Mouse (Mus musculus): Measurements from ENCODE around the gene Ccnb2. TPM values are rescaled to one million over a fixed set of nuclear protein-coding genes. Genes with fewer than 3 reads are reported as not detected.

The Ccnb2 gene
- polyA plus RNA-seq, 1 experiment from 2014 or later: 172 TPM

- ATAC-seq (ENCODE audit: low FRiP score, low read depth): no peak
- Histone ChIP-seq H3K27me3 (no peaks in the 10 kb centered on the region), H3K4me3 (no peak overlapping the region), H3K36me3 (peaks cover 10% of the 10 kb centered on the region; the same call in 1 of the 2 replicates), H3K27ac (replicated peaks) (no peak overlapping the region), H3K4me2 (replicated peaks) (no peak overlapping the region), H3K9ac (replicated peaks) (no peak overlapping the region), H3K9me3 (no peaks in the 10 kb centered on the region), H3K4me1 (no peaks in the 10 kb centered on the region)
- 94% methylated on average over 8 of the region's 8 CpGs for WGBS
Measured at GRCm38 (mm10) chr9:70401937-70402539, 19.3 kb downstream of the Ccnb2 start.

GRCm38 (mm10) chr9:70396083-70396482, 25.3 kb downstream of the Ccnb2 start:
- Histone ChIP-seq H3K36me3 (no peaks in the 10 kb centered on the region), H3K27me3 (no peaks in the 10 kb centered on the region), H3K4me3 (no peak overlapping the region), H3K9ac (replicated peaks) (no peak overlapping the region), H3K4me1 (no peaks in the 10 kb centered on the region), H3K9me3 (no peaks in the 10 kb centered on the region), H3K27ac (replicated peaks) (no peak overlapping the region), H3K4me2 (replicated peaks) (no peak overlapping the region)
- ATAC-seq (ENCODE audit: low FRiP score, low read depth): no peak
- 91% methylated on average over 2 of the region's 2 CpGs for WGBS

DNA sequence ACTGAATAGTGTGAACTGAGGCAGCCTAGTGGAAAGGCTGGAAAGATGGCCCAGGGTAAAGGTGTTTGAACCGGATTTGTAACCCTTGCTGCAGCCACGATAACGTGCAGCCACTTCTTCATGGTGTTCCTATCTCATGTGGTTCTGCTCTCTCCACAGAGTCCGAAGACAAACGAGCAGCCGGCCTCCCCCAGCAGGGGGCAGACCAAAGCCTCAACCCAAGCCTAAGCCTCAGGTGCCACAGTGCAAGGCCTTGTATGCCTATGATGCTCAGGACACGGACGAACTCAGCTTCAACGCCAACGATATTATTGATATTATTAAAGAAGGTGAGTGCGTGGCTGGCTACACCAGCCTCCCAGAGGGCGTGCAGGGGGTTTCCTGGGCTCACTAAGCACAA, 25.7 kb downstream of the Ccnb2 start:
- H3K36me3 ChIP-seq: no peaks in the 10 kb centered on the region
- H3K9me3 ChIP-seq: no peaks in the 10 kb centered on the region
- H3K9ac ChIP-seq (replicated peaks): no peak overlapping the region
- no peaks in the 10 kb centered on the region for H3K4me1 ChIP-seq
- no peaks in the 10 kb centered on the region for H3K27me3 ChIP-seq
- H3K4me2 ChIP-seq (replicated peaks): no peak overlapping the region
- no peak overlapping the region for H3K4me3 ChIP-seq
- no peak overlapping the region for H3K27ac ChIP-seq (replicated peaks)
- ATAC-seq (ENCODE audit: low FRiP score, low read depth): no peak
- WGBS: 86% methylated on average over 12 of the region's 12 CpGs

DNA sequence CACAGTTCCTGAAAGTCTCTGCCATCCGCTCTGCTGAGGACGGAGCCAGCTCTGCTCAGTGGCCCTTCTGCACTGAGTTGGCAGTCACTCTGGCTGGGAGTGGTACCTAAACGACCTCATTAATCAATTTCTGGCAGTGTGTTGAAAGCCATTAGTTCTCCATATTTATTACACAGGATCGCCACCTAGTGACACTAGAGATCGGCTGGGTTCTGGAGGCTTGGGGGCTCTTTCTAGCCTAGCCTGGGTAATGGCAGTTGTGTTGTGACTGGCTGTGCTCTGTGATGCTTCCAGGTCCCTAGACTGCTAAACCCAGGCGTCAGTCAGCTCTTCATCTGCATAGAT, 28.8 kb downstream of the Ccnb2 start:
- H3K4me1 ChIP-seq: no peaks in the 10 kb centered on the region
- 33% methylated on average over 6 of the region's 6 CpGs for WGBS
- ATAC-seq (ENCODE audit: low FRiP score, low read depth): no peak
- H3K4me3 ChIP-seq: no peak overlapping the region
- H3K9me3 ChIP-seq: no peaks in the 10 kb centered on the region
- H3K27me3 ChIP-seq: no peaks in the 10 kb centered on the region
- no peaks in the 10 kb centered on the region for H3K36me3 ChIP-seq
- no peak overlapping the region for H3K9ac ChIP-seq (replicated peaks)
- H3K27ac ChIP-seq (replicated peaks): no peak overlapping the region
- H3K4me2 ChIP-seq (replicated peaks): no peak overlapping the region

DNA sequence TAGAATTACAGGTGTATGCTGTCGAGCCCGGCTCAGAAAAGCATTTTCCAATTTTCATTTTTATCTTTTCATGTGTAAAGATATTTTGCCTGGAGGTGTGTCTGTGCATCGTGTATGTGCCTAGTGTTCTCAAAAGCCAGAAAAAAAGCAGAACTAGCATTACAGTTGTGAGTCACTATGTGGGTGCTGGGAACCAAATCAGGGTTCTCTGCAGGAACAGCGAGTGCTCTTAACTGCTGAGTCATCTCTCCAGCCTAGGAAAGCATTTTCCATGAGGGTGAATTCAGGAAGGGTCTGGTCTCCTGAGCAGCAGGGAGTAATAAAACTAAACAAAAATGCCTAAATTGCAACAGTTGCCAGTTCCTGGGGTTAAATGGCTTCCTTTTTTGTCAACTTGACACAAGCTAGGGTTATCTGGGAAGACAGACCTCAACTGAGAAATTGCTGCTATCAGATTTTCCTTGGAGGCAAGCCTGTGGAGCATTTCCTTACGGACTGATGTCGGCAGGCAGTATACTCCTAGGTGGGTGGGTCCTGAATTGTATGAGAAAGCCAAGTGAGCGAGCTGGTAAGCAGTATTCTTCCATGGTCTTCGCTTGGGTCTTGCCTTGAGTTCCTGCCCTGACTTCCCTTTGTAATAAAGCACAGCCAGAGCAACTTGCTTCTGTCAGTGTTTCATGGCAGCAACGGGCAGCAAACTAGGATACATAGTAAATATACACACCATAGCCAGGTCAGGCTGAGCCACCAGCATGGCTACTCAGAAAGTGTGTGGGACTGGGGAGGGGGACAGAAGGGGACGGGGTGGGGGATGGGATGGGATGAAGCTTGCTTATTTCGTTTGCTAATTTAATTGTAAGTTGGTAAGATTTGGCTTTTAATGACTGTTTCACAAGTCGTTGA, 29.4 kb downstream of the Ccnb2 start:
- Histone ChIP-seq H3K4me2 (replicated peaks) (no peak overlapping the region), H3K9me3 (no peaks in the 10 kb centered on the region), H3K27ac (replicated peaks) (no peak overlapping the region), H3K9ac (replicated peaks) (no peak overlapping the region), H3K36me3 (no peaks in the 10 kb centered on the region), H3K4me3 (no peak overlapping the region), H3K27me3 (no peaks in the 10 kb centered on the region), H3K4me1 (no peaks in the 10 kb centered on the region)
- WGBS: 82% methylated on average over 12 of the region's 12 CpGs
- ATAC-seq (ENCODE audit: low FRiP score, low read depth): no peak

DNA sequence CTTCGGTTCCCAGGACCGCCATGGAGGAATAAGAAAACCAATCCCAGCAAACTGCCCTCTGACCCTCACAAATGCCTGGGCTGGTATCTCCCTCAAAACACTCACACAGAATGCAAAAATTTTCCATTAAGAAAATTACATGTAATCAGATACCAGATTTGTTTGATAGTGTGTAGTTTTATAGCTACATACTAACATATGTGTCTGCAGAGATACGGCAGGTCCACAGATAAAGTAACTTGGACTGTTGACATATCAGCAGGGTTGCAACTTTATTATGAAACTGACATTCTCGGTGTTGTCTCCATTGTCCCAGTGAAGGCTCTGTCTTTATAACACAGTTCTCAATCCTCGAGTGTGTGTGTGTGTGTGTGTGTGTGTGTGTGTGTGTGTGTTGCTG, 30.3 kb downstream of the Ccnb2 start:
- no peak overlapping the region for H3K9ac ChIP-seq (replicated peaks)
- no peak overlapping the region for H3K4me3 ChIP-seq
- WGBS: 88% methylated on average over 5 of the region's 5 CpGs
- no peaks in the 10 kb centered on the region for H3K4me1 ChIP-seq
- H3K36me3 ChIP-seq: no peaks in the 10 kb centered on the region
- no peak overlapping the region for H3K4me2 ChIP-seq (replicated peaks)
- no peak for ATAC-seq (ENCODE audit: low FRiP score, low read depth)
- no peaks in the 10 kb centered on the region for H3K27me3 ChIP-seq
- no peak overlapping the region for H3K27ac ChIP-seq (replicated peaks)
- H3K9me3 ChIP-seq: no peaks in the 10 kb centered on the region

GRCm38 (mm10) chr9:70389548-70389947, 31.8 kb downstream of the Ccnb2 start:
- WGBS: 92% methylated on average over 3 of the region's 3 CpGs
- H3K4me2 ChIP-seq (replicated peaks): no peak overlapping the region

GRCm38 (mm10) chr9:70387410-70388119, 33.8 kb downstream of the Ccnb2 start:
- Histone ChIP-seq H3K27me3 (no peaks in the 10 kb centered on the region), H3K4me2 (replicated peaks) (no peak overlapping the region), H3K9ac (replicated peaks) (no peak overlapping the region), H3K4me1 (no peaks in the 10 kb centered on the region), H3K27ac (replicated peaks) (no peak overlapping the region), H3K9me3 (no peaks in the 10 kb centered on the region), H3K4me3 (no peak overlapping the region), H3K36me3 (peaks cover 4% of the 10 kb centered on the region; the same call in 1 of the 2 replicates)
- ATAC-seq (ENCODE audit: low FRiP score, low read depth): no peak
- WGBS: 94% methylated on average over 4 of the region's 4 CpGs

More at GRCm38 (mm10) chr9:70389548-70389947, 31.8 kb downstream of the Ccnb2 start:
- H3K4me3 ChIP-seq: no peak overlapping the region
- no peaks in the 10 kb centered on the region for H3K4me1 ChIP-seq
- ATAC-seq (ENCODE audit: low FRiP score, low read depth): no peak
- H3K9me3 ChIP-seq: no peaks in the 10 kb centered on the region
- no peak overlapping the region for H3K27ac ChIP-seq (replicated peaks)
- no peaks in the 10 kb centered on the region for H3K27me3 ChIP-seq
- H3K9ac ChIP-seq (replicated peaks): no peak overlapping the region
- no peaks in the 10 kb centered on the region for H3K36me3 ChIP-seq

DNA sequence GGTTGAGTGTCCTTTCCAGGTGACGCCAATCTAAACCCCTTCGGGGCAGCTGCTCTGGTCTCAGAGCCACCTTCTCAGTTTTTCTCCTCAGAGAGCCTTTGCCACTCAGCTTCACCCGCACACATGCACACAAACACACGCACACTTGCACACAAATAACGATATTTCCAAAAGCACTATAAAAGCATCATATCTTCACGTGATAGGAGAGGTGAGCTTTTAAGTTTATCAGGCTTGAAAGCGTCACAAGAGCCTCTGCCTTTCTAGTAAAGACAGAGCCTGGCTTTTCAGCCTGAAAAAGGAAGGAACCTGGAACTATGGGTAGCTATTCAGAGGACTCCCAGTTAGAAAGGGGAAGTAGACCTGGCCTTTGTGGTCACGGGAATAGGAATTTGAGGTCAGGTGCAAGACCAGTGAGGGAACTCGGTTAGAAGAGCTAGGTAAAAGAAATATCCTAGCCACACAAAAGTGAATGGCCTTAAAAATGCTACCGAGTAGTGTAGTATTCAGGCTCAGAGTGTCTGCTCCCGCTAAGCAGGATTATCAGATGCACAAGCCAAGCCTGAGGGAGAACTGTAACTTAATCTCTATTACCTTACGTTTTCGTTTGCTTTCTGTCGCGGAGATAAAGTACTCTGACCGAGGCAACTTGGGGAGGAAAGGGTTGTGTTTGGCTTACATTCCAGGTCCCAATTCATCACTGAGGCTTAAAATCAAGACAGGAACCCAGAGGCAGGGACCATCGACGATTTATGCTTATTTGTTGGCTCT, 36.2 kb downstream of the Ccnb2 start:
- Histone ChIP-seq H3K4me3 (no peak overlapping the region), H3K9me3 (no peaks in the 10 kb centered on the region), H3K4me1 (no peaks in the 10 kb centered on the region), H3K4me2 (replicated peaks) (no peak overlapping the region), H3K27ac (replicated peaks) (no peak overlapping the region), H3K9ac (replicated peaks) (no peak overlapping the region), H3K27me3 (no peaks in the 10 kb centered on the region), H3K36me3 (peaks cover 4% of the 10 kb centered on the region; the same call in 1 of the 2 replicates)
- ATAC-seq (ENCODE audit: low FRiP score, low read depth): no peak
- 90% methylated on average over 18 of the region's 18 CpGs for WGBS

GRCm38 (mm10) chr9:70384494-70384893, 36.9 kb downstream of the Ccnb2 start:
- H3K27ac ChIP-seq (replicated peaks): no peak overlapping the region
- ATAC-seq (ENCODE audit: low FRiP score, low read depth): no peak
- H3K4me2 ChIP-seq (replicated peaks): no peak overlapping the region
- no peak overlapping the region for H3K4me3 ChIP-seq
- no peak overlapping the region for H3K9ac ChIP-seq (replicated peaks)
- peaks cover 4% of the 10 kb centered on the region; the same call in 1 of the 2 replicates for H3K36me3 ChIP-seq
- H3K4me1 ChIP-seq: no peaks in the 10 kb centered on the region
- 95% methylated on average over 4 of the region's 4 CpGs for WGBS
- H3K9me3 ChIP-seq: no peaks in the 10 kb centered on the region
- no peaks in the 10 kb centered on the region for H3K27me3 ChIP-seq

DNA sequence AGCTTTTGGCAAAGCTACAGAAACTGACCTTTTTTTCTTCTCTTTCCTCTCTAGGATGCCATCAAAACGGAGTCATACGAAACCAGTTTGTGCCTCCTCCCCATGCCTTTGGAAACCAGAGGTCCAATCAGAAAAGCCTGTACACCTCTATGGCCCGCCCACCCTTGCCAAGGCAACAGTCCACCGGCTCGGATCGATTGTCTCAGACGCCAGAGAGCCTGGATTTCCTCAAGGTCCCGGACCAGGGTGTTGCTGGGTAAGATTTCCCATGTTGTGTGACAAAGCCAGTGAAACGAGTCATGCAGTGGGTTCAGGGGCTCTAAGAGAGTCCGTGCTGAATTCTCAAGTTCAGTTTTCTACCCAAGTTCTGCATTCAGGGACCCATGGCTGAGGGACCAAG, 37.6 kb downstream of the Ccnb2 start:
- 78% methylated on average over 10 of the region's 10 CpGs for WGBS

More for the DNA sequence above, 37.6 kb downstream of the Ccnb2 start:
- no peaks in the 10 kb centered on the region for H3K9me3 ChIP-seq
- no peak overlapping the region for H3K4me2 ChIP-seq (replicated peaks)
- ATAC-seq (ENCODE audit: low FRiP score, low read depth): no peak
- no peak overlapping the region for H3K4me3 ChIP-seq
- H3K27ac ChIP-seq (replicated peaks): no peak overlapping the region
- no peak overlapping the region for H3K9ac ChIP-seq (replicated peaks)
- H3K4me1 ChIP-seq: no peaks in the 10 kb centered on the region
- H3K27me3 ChIP-seq: no peaks in the 10 kb centered on the region
- H3K36me3 ChIP-seq: peaks cover 6% of the 10 kb centered on the region; the same call in 1 of the 2 replicates

Measured in midbrain, embryonic 12.5 days (tissue).